Mouse (Mus musculus) midbrain, embryonic 12.5 days (tissue): ENCODE measurements around the gene Syne1. TPM values are rescaled to one million over a fixed set of nuclear protein-coding genes. Genes with fewer than 3 reads are reported as not detected.
A peak's percentile ranks its signal among the peaks of the same experiment; 100 is the strongest.

Source experiments
- ATAC-seq: fragments of 200-750 bp; cut with Nextera tagmentation; 2 replicates; pipeline ENCODE4 v1.8.0; 2017; ENCODE audit warnings: low read depth, moderate TSS enrichment, moderate library complexity; ENCODE audit not compliant: low FRiP score
- H3K27ac ChIP-seq: fragments of 300-500 bp; sonication (generic); replicated peaks from 2 replicates; pipeline ENCODE4 v1.5.1; 2016; ENCODE audit warnings: mild to moderate bottlenecking
- H3K27me3 ChIP-seq: fragments of 300-500 bp; sonication (generic); 2 replicates; pipeline ENCODE4 v1.6.1; 2016; ENCODE audit warnings: mild to moderate bottlenecking
- H3K36me3 ChIP-seq: fragments of 300-500 bp; sonication (generic); 2 replicates; pipeline ENCODE4 v1.6.1; 2016
- H3K4me1 ChIP-seq: fragments of 300-500 bp; sonication (generic); 2 replicates; pipeline ENCODE4 v1.6.1; 2016
- H3K4me2 ChIP-seq: fragments of 300-500 bp; sonication (generic); replicated peaks from 2 replicates; pipeline ENCODE4 v1.6.1; 2016; ENCODE audit warnings: mild to moderate bottlenecking, moderate library complexity
- H3K4me3 ChIP-seq: fragments of 300-500 bp; sonication (generic); 2 replicates; pipeline ENCODE4 v1.5.1; 2016; ENCODE audit warnings: mild to moderate bottlenecking
- H3K9ac ChIP-seq: fragments of 300-500 bp; sonication (generic); replicated peaks from 2 replicates; pipeline ENCODE4 v1.6.1; 2016; ENCODE audit warnings: mild to moderate bottlenecking, moderate library complexity
- H3K9me3 ChIP-seq: fragments of 300-500 bp; sonication (generic); 2 replicates; pipeline ENCODE4 v1.6.1; 2016; ENCODE audit warnings: mild to moderate bottlenecking
- WGBS: fragments of 180-500 bp; shearing (Covaris S2); methylation state at CpG from one replicate; pipeline ENCODE4 v1.1.7; 2016; 5-methylcytosine and 5-hydroxymethylcytosine counted together
- polyA plus RNA-seq: library from polyadenylated mRNA; unstranded; fragments of >200 nt; fragmentation: Nextera tagmentation; extraction: Ambion mirVana; gene quantifications from 2 replicates; pipeline ENCODE4 v1.2.1, GENCODE M21; 2016

Syne1 gene
- polyA plus RNA-seq, 1 experiment from 2014 or later: 6.0 TPM

- 88% methylated on average over 11 of the region's 11 CpGs for WGBS
- ATAC-seq: no peak
- Histone ChIP-seq H3K4me2 (no peak overlapping the region), H3K4me3 (no peak overlapping the region), H3K36me3 (no peaks in the 10 kb centered on the region), H3K9ac (no peak overlapping the region), H3K4me1 (no peaks in the 10 kb centered on the region), H3K27me3 (no peaks in the 10 kb centered on the region), H3K9me3 (no peaks in the 10 kb centered on the region), H3K27ac (no peak overlapping the region)
These were observed 227.4 kb downstream of the Syne1 start for GRCm38 (mm10) chr10:5323741-5324395.

- no peak overlapping the region for H3K9ac ChIP-seq
- WGBS: 62% methylated on average over 7 of the region's 7 CpGs
- no peak overlapping the region for H3K4me3 ChIP-seq
- H3K9me3 ChIP-seq: no peaks in the 10 kb centered on the region
- H3K36me3 ChIP-seq: no peaks in the 10 kb centered on the region
- no peak for ATAC-seq
- no peaks in the 10 kb centered on the region for H3K27me3 ChIP-seq
- no peaks in the 10 kb centered on the region for H3K4me1 ChIP-seq
- H3K27ac ChIP-seq: no peak overlapping the region
- no peak overlapping the region for H3K4me2 ChIP-seq
These were observed 228.7 kb downstream of the Syne1 start for GRCm38 (mm10) chr10:5322562-5322961.

GRCm38 (mm10) chr10:5317602-5318001, 233.7 kb downstream of the Syne1 start:
- Histone ChIP-seq H3K4me1 (no peaks in the 10 kb centered on the region), H3K9ac (no peak overlapping the region), H3K4me3 (no peak overlapping the region), H3K9me3 (no peaks in the 10 kb centered on the region), H3K27ac (no peak overlapping the region), H3K36me3 (no peaks in the 10 kb centered on the region), H3K27me3 (no peaks in the 10 kb centered on the region), H3K4me2 (no peak overlapping the region)
- 28% methylated on average over 6 of the region's 6 CpGs for WGBS
- peak; percentile 69; the same call in 1 of the 2 replicates for ATAC-seq

- H3K4me2 ChIP-seq: no peak overlapping the region
- H3K4me3 ChIP-seq: no peak overlapping the region
- 85% methylated on average over 4 of the region's 4 CpGs for WGBS
- H3K9me3 ChIP-seq: no peaks in the 10 kb centered on the region
- no peaks in the 10 kb centered on the region for H3K36me3 ChIP-seq
- no peak overlapping the region for H3K9ac ChIP-seq
- H3K27me3 ChIP-seq: no peaks in the 10 kb centered on the region
- H3K27ac ChIP-seq: no peak overlapping the region
- H3K4me1 ChIP-seq: peaks cover 9% of the 10 kb centered on the region; the same call in 1 of the 2 replicates
- no peak for ATAC-seq
These were observed 238.8 kb downstream of the Syne1 start for GRCm38 (mm10) chr10:5312437-5312836.

- Histone ChIP-seq H3K9me3 (no peaks in the 10 kb centered on the region), H3K4me2 (no peak overlapping the region), H3K36me3 (no peaks in the 10 kb centered on the region), H3K27ac (no peak overlapping the region), H3K27me3 (no peaks in the 10 kb centered on the region), H3K4me1 (peaks cover 9% of the 10 kb centered on the region; the same call in 1 of the 2 replicates), H3K9ac (no peak overlapping the region), H3K4me3 (no peak overlapping the region)
- WGBS: 3% methylated on average over 4 of the region's 4 CpGs
- ATAC-seq: peak; percentile 80
These were observed 241.1 kb downstream of the Syne1 start for GRCm38 (mm10) chr10:5309961-5310713.

- Histone ChIP-seq H3K27me3 (no peaks in the 10 kb centered on the region), H3K36me3 (no peaks in the 10 kb centered on the region), H3K4me3 (no peak overlapping the region), H3K4me2 (0 out of 2 replicates have a peak overlapping the region, but pooled peaks have one; percentile 15), H3K9me3 (no peaks in the 10 kb centered on the region), H3K9ac (no peak overlapping the region), H3K4me1 (peaks cover 9% of the 10 kb centered on the region; the same call in 1 of the 2 replicates), H3K27ac (no peak overlapping the region)
- 37% methylated on average over 10 of the region's 10 CpGs for WGBS
- peak; percentile 32; the same call in 1 of the 2 replicates for ATAC-seq
These were observed 241.9 kb downstream of the Syne1 start for GRCm38 (mm10) chr10:5309398-5309797.

- no peaks in the 10 kb centered on the region for H3K36me3 ChIP-seq
- no peaks in the 10 kb centered on the region for H3K27me3 ChIP-seq
- no peak overlapping the region for H3K4me2 ChIP-seq
- H3K27ac ChIP-seq: no peak overlapping the region
- H3K4me1 ChIP-seq: peaks cover 9% of the 10 kb centered on the region; the same call in 1 of the 2 replicates
- no peaks in the 10 kb centered on the region for H3K9me3 ChIP-seq
- ATAC-seq: no peak
- 43% methylated on average over 6 of the region's 6 CpGs for WGBS
- H3K4me3 ChIP-seq: no peak overlapping the region
- no peak overlapping the region for H3K9ac ChIP-seq
These were observed 245.7 kb downstream of the Syne1 start for GRCm38 (mm10) chr10:5305555-5305954.

- 49% methylated on average over 7 of the region's 7 CpGs for WGBS
- H3K27me3 ChIP-seq: no peaks in the 10 kb centered on the region
These were observed 255.9 kb downstream of the Syne1 start for GRCm38 (mm10) chr10:5295291-5295891.

GRCm38 (mm10) chr10:5289575-5289909, 261.7 kb downstream of the Syne1 start:
- Histone ChIP-seq H3K9me3 (no peaks in the 10 kb centered on the region), H3K4me1 (no peaks in the 10 kb centered on the region), H3K9ac (no peak overlapping the region), H3K27ac (no peak overlapping the region), H3K4me2 (no peak overlapping the region), H3K27me3 (no peaks in the 10 kb centered on the region), H3K4me3 (no peak overlapping the region), H3K36me3 (no peaks in the 10 kb centered on the region)
- 86% methylated on average over 5 of the region's 5 CpGs for WGBS
- ATAC-seq: no peak

More at GRCm38 (mm10) chr10:5295291-5295891, 255.9 kb downstream of the Syne1 start:
- Histone ChIP-seq H3K9ac (no peak overlapping the region), H3K27ac (no peak overlapping the region), H3K9me3 (no peaks in the 10 kb centered on the region), H3K4me1 (peaks cover 6% of the 10 kb centered on the region; the same call in 1 of the 2 replicates), H3K36me3 (no peaks in the 10 kb centered on the region), H3K4me3 (no peak overlapping the region), H3K4me2 (no peak overlapping the region)
- ATAC-seq: no peak

- whole genome bisulfite sequencing: 54% methylated on average over 19 of the region's 19 CpGs
- H3K4me3 ChIP-seq: no peak overlapping the region
- no peaks in the 10 kb centered on the region for H3K9me3 ChIP-seq
- no peaks in the 10 kb centered on the region for H3K27me3 ChIP-seq
- H3K36me3 ChIP-seq: no peaks in the 10 kb centered on the region
- no peak overlapping the region for H3K9ac ChIP-seq
- no peaks in the 10 kb centered on the region for H3K4me1 ChIP-seq
- 0 out of 2 replicates have a peak overlapping the region, but pooled peaks have one; percentile 15 for H3K27ac ChIP-seq
- ATAC-seq: peak; percentile 60; the same call in 1 of the 2 replicates
- H3K4me2 ChIP-seq: no peak overlapping the region
These were observed 262.3 kb downstream of the Syne1 start for GRCm38 (mm10) chr10:5288716-5289574.

- H3K4me2 ChIP-seq: no peak overlapping the region
- no peaks in the 10 kb centered on the region for H3K4me1 ChIP-seq
- no peaks in the 10 kb centered on the region for H3K36me3 ChIP-seq
- H3K27me3 ChIP-seq: no peaks in the 10 kb centered on the region
- H3K27ac ChIP-seq: no peak overlapping the region
- WGBS: 74% methylated on average over 6 of the region's 6 CpGs
- no peak for ATAC-seq
- H3K4me3 ChIP-seq: no peak overlapping the region
- H3K9ac ChIP-seq: no peak overlapping the region
- no peaks in the 10 kb centered on the region for H3K9me3 ChIP-seq
These were observed 263.0 kb downstream of the Syne1 start for GRCm38 (mm10) chr10:5288262-5288661.
